Comparison of ENCODE assay signal across 9 mouse cellular contexts in genomic region chr4:127987784-127988455, GRCm38 (mm10). TPM values are rescaled to one million over a fixed set of nuclear protein-coding genes. Genes with fewer than 3 reads are reported as not detected.
DNase-seq lines count a peak whose midpoint lies in the region; ATAC-seq and TF ChIP-seq lines count a peak whose summit lies in the region.
"Had no signal": no experiment of that assay in that cellular context is flagged by ENCODE, and none has a peak within 500 bp of the region (broad histone marks: within the 10 kb centered on the region; RNA-seq: fewer than 3 reads in every experiment).

Gene Csmd2, plus strand, starts transcription at chr4:127987857.

- DNase-seq in kidney, postnatal 0 days (ENCODE audit: low spot score): peak; percentile 5
- DNase-seq in kidney, adult 2 months: no peak
- DNase-seq in cerebellum, adult 9-11 months: peak; percentile 80
- peak; percentile 68 to 75 for DNase-seq in frontal cortex, postnatal 36 days (ENCODE audit: low spot score in 2 of 2)
- DNase-seq in left cerebral cortex, postnatal 4 days: peak; percentile 77
- peak; percentile 81 for DNase-seq in right cerebral cortex, adult 18-20 months
- no peak for DNase-seq in testis, postnatal 10 days (ENCODE audit: low spot score)
- DNase-seq in urinary bladder, postnatal 4 days (ENCODE audit: low spot score in 2 of 2): no peak

- peaks cover 59% of the 10 kb centered on the region for H3K27me3 ChIP-seq in kidney, postnatal 0 days (ENCODE audit: insufficient read depth, low read length)
- H3K27me3 ChIP-seq in kidney, adult 2 months (replicated peaks; ENCODE audit: control insufficient read depth, insufficient read depth, low read length): 0 out of 2 replicates have a peak, but pooled peaks cover 1% of the 10 kb centered on the region

- no peak within 1 kb of the TSS for H3K9ac ChIP-seq in kidney, postnatal 0 days (ENCODE audit: low read depth, low read length)

- H3K9me3 ChIP-seq in kidney, postnatal 0 days (replicated peaks; ENCODE audit: low read length): no peaks in the 10 kb centered on the region

- under 1% methylated on average over 52 of the region's 65 CpGs for WGBS in kidney, postnatal 0 days
- WGBS in kidney, adult 2 months: 1% methylated on average over 61 of the region's 65 CpGs

- H3K4me2 ChIP-seq in kidney, postnatal 0 days (ENCODE audit: low read length): peak within 1 kb of the TSS; percentile 56

- no peak for TF ChIP-seq POLR2A in kidney, adult 2 months (IDR thresholded peaks at IDR 0.05; ENCODE audit: low read depth, low read length)

- intact Hi-C loops in left cerebral cortex, postnatal 4 days (cut with DNase I): loop anchor here (5.0 to 10.0 kb wide), 2 partner anchors 153 to 621 kb away; no protein-coding TSS in a partner anchor

- no peaks in the 10 kb centered on the region for H3K36me3 ChIP-seq in kidney, postnatal 0 days (ENCODE audit: insufficient read depth, low read length)
- H3K36me3 ChIP-seq in kidney, adult 2 months (ENCODE audit: control insufficient read depth, insufficient read depth, low read length): no peaks in the 10 kb centered on the region

- no peak within 1 kb of the TSS for H3K27ac ChIP-seq in kidney, postnatal 0 days
- H3K27ac ChIP-seq in kidney, adult 2 months (ENCODE audit: insufficient read depth, low read depth, low read length): no peak within 1 kb of the TSS

- H3K4me3 ChIP-seq in kidney, postnatal 0 days (replicated peaks; ENCODE audit: low read depth, low read length): peak within 1 kb of the TSS; percentile 29
- no peak within 1 kb of the TSS for H3K4me3 ChIP-seq in kidney, adult 2 months (ENCODE audit: insufficient read depth, low read depth, low read length)

- no peak for ATAC-seq in kidney, postnatal 0 days (replicated peaks; ENCODE audit: low FRiP score, low read depth)

- no peak for TF ChIP-seq CTCF in kidney, postnatal 0 days (IDR thresholded peaks at IDR 0.05; ENCODE audit: low read depth)
- no peak for TF ChIP-seq CTCF in kidney, adult 2 months (conservative IDR thresholded peaks at IDR 0.05; ENCODE audit: insufficient read depth, insufficient read length, low read depth, low read length)

- no peaks in the 10 kb centered on the region for H3K4me1 ChIP-seq in kidney, postnatal 0 days (replicated peaks; ENCODE audit: insufficient read depth, low read length)
- H3K4me1 ChIP-seq in kidney, adult 2 months (ENCODE audit: control insufficient read depth, insufficient read depth, low read length): no peaks in the 10 kb centered on the region

RNA-seq across cellular contexts. Expression of gene Csmd2, which starts in this region (rescaled TPM):
- polyA plus RNA-seq in kidney, postnatal 0 days (2015; fragmentation: Nextera tagmentation; extraction: Ambion mirVana): 0.04 and 0.05 TPM in 2 replicates
- polyA plus RNA-seq in kidney, adult 2 months (2012; rRNA removed): 0.03 TPM in 1 of 2 replicates, not detected in the other
- 10 to 100 TPM; 76.9 to 83.5 TPM for total RNA-seq in left cerebral cortex, postnatal 4 days (2021)
- polyA plus RNA-seq: liver, embryonic 16.5 days had no signal

Comparison
In these comparisons a context has a peak if more than half of its experiments do, and no peak if none do; other contexts are left out.
1. Peak in DNase-seq, H3K4me3 ChIP-seq and H3K4me2 ChIP-seq in kidney, postnatal 0 days; RNA of the gene not detected or under 1 TPM.
2. DNase-seq: peak in cerebellum, adult 9-11 months (single experiment), frontal cortex, postnatal 36 days (2 of 2), left cerebral cortex, postnatal 4 days (single experiment) and right cerebral cortex, adult 18-20 months (single experiment); none in kidney, adult 2 months (single experiment), testis, postnatal 10 days (single experiment) and urinary bladder, postnatal 4 days (0 of 2).